Mouse (Mus musculus) c-Kit-negative CD71-positive TER-119-positive erythroid progenitor cells, embryonic 14.5 days (primary cell): Measurements from ENCODE around the gene Fscn1.

Experiments used
- DNase-seq: peaks from one replicate; pipeline ENCODE4 v3.0.0-alpha.2; 2013; ENCODE audit warnings: low read depth, low spot score

The Fscn1 gene

GRCm38 (mm10) chr5:142959576-142960556 is at the start of gene Fscn1:
Gene Fscn1, plus strand, starts transcription at chr5:142960343.
- DNase-seq, result no peak

- DNase-seq, result no peak
Observed at GRCm38 (mm10) chr5:142911629-142912028, 48.5 kb upstream of the Fscn1 start.

- DNase-seq, result no peak
Observed at GRCm38 (mm10) chr5:142912320-142912719, 47.8 kb upstream of the Fscn1 start.

GRCm38 (mm10) chr5:142912739-142913138 is 47.4 kb upstream of the Fscn1 start:
- DNase-seq, result no peak

GRCm38 (mm10) chr5:142915231-142915630 is 44.9 kb upstream of the Fscn1 start:
- no peak for DNase-seq

GRCm38 (mm10) chr5:142916593-142916992 is 43.5 kb upstream of the Fscn1 start:
- DNase-seq, result no peak

GRCm38 (mm10) chr5:142917402-142917801 is 42.7 kb upstream of the Fscn1 start:
- DNase-seq, result no peak

GRCm38 (mm10) chr5:142920311-142921073 is 39.7 kb upstream of the Fscn1 start:
- DNase-seq, result peak; percentile 90

- no peak for DNase-seq
Observed at GRCm38 (mm10) chr5:142921074-142921459, 39.1 kb upstream of the Fscn1 start.

GRCm38 (mm10) chr5:142922251-142922650 is 37.9 kb upstream of the Fscn1 start:
- DNase-seq, result no peak

- no peak for DNase-seq
Observed at GRCm38 (mm10) chr5:142923781-142924180, 36.4 kb upstream of the Fscn1 start.

GRCm38 (mm10) chr5:142924336-142924959 is 35.7 kb upstream of the Fscn1 start:
- DNase-seq, result no peak

- no peak for DNase-seq
Observed at GRCm38 (mm10) chr5:142926204-142926939, 33.8 kb upstream of the Fscn1 start.

- no peak for DNase-seq
Observed at GRCm38 (mm10) chr5:142926940-142927228, 33.3 kb upstream of the Fscn1 start.

- no peak for DNase-seq
Observed at GRCm38 (mm10) chr5:142927341-142927930, 32.7 kb upstream of the Fscn1 start.

GRCm38 (mm10) chr5:142928749-142929399 is 31.3 kb upstream of the Fscn1 start:
- no peak for DNase-seq

GRCm38 (mm10) chr5:142929400-142929752 is 30.8 kb upstream of the Fscn1 start:
- no peak for DNase-seq

GRCm38 (mm10) chr5:142931241-142931745 is 28.9 kb upstream of the Fscn1 start:
- DNase-seq, result no peak

GRCm38 (mm10) chr5:142932084-142932685 is 28.0 kb upstream of the Fscn1 start:
- peak; percentile 80 for DNase-seq

- DNase-seq, result no peak
Observed at GRCm38 (mm10) chr5:142932731-142933130, 27.4 kb upstream of the Fscn1 start.
